Mouse (Mus musculus): Measurements from ENCODE around the gene Clec3a. TPM values are rescaled to one million over a fixed set of nuclear protein-coding genes. Genes with fewer than 3 reads are reported as not detected.

Clec3a gene
- not detected in 2 replicates for polyA plus RNA-seq (2014; fragmentation: Nextera tagmentation; extraction: Ambion mirVana)

DNA sequence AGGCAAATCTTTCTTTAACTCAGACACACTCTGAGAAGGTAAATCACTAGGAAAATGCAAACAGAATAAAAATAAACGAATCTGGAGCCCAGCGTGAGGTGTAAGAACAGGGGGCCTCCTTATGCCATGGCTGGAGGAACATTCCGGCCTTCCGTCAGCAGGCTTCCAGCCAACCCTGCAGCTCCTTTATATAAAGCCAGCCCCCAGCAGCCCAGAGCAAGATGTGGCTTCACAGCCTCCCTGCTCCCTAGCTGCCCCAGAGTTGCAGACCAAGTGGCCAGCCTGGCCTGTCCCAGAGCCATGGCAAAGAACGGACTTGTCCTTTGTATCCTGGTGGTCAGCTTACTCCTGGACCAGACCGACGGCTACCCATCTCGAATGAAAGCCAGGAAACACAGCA lies at the start of gene Clec3a:
TSS of gene Clec3a (plus strand) at position 301 of the 400 bp plus-strand sequence.
- Histone ChIP-seq H3K36me3 (ENCODE audit: control insufficient read depth, insufficient read depth, low read length) (no peaks in the 10 kb centered on the region), H3K4me3 (ENCODE audit: low read depth, low read length) (no peak within 1 kb of the TSS), H3K27ac (ENCODE audit: low read depth, low read length) (no peak within 1 kb of the TSS), H3K9ac (ENCODE audit: low read length) (no peak within 1 kb of the TSS), H3K4me2 (ENCODE audit: low read length) (no peak within 1 kb of the TSS), H3K27me3 (replicated peaks; ENCODE audit: control insufficient read depth, insufficient read depth, low read length) (no peaks in the 10 kb centered on the region), H3K9me3 (replicated peaks; ENCODE audit: control insufficient read depth, low read length) (no peaks in the 10 kb centered on the region), H3K4me1 (ENCODE audit: control insufficient read depth, insufficient read depth, low read length) (no peaks in the 10 kb centered on the region)
- no peak for ATAC-seq
- DNase-seq (ENCODE audit: low spot score), result no peak
- WGBS, result 80% methylated on average over 8 of the region's 8 CpGs

DNA sequence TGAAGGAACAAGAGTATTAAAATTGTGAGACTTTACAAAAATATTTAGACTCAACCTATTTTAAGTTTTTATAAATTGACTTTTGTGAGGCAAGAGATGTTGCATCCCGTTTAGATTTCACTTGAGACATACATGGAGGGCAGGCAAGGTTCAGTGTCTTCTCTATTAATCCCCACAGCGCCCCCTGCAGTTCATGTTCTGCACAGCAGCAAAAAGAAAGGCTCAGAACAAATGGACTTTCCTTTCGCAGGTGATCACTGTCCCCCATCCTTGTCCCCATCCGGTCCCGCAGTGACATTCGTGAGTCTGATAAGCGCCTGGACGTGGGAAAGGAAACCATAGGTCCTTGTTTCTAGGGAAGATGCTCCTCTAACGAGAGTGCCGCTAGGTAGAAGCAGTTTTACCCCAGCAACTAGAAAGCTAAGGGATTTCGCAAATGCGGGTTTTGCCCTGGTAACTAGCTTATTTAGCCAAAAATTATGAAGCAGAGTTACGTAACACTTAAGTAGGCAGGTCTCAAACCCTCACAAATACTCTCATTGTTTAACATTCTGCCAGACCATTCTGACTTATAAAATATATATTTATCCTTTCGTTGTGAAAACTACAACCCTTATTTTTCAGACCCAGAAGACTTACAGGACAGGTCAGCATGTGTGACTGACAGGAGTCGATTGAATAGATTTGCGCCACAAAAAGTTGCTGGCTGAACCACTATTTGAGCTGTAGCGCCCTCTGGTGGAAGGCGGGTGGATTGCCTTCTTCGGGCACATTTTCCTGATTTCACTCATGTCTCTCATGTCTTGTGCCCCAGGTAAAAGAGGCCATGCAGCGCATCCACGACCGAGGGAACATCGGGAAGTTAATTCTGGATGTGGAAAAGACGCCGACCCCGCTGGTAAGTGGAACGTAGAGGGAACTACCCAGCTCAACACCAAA lies 48.6 kb upstream of the Clec3a start:
- Histone ChIP-seq H3K36me3 (ENCODE audit: control insufficient read depth, insufficient read depth, low read length) (no peaks in the 10 kb centered on the region), H3K27ac (ENCODE audit: low read depth, low read length) (no peak overlapping the region), H3K4me2 (ENCODE audit: low read length) (peak overlapping the region; percentile 12; the same call in 1 of the 2 replicates), H3K4me3 (ENCODE audit: low read depth, low read length) (no peak overlapping the region), H3K9me3 (replicated peaks; ENCODE audit: control insufficient read depth, low read length) (no peaks in the 10 kb centered on the region), H3K4me1 (ENCODE audit: control insufficient read depth, insufficient read depth, low read length) (no peaks in the 10 kb centered on the region), H3K27me3 (replicated peaks; ENCODE audit: control insufficient read depth, insufficient read depth, low read length) (no peaks in the 10 kb centered on the region), H3K9ac (ENCODE audit: low read length) (no peak overlapping the region)
- 35% methylated on average over 27 of the region's 27 CpGs for WGBS
- DNase-seq (ENCODE audit: low spot score) (peak; percentile 77), ATAC-seq (no peak)

DNA sequence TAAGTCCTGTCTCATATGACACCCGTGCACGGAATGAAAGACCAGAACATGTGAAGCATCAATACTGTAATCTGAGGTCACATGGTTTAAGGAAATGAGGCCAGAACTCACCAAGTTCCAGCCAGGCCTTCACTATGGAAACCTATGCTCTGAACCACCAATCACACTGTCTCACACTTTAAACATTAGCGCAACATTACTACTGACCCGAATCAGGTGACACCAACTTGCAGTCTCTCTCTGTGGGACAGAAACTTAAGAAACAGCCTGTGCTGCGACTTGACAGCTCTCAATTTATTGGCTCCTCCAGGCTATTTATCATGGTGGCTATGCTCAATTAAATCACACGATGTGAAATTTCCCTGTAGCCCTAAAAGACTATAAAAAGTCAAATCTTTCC lies 43.5 kb upstream of the Clec3a start:
- no peaks in the 10 kb centered on the region for H3K27me3 ChIP-seq (replicated peaks; ENCODE audit: control insufficient read depth, insufficient read depth, low read length)
- H3K27ac ChIP-seq (ENCODE audit: low read depth, low read length), result no peak overlapping the region
- no peak overlapping the region for H3K9ac ChIP-seq (ENCODE audit: low read length)
- no peaks in the 10 kb centered on the region for H3K4me1 ChIP-seq (ENCODE audit: control insufficient read depth, insufficient read depth, low read length)
- ATAC-seq (no peak), DNase-seq (ENCODE audit: low spot score) (no peak)
- H3K9me3 ChIP-seq (replicated peaks; ENCODE audit: control insufficient read depth, low read length), result no peaks in the 10 kb centered on the region
- H3K4me2 ChIP-seq (ENCODE audit: low read length), result no peak overlapping the region
- WGBS, result 90% methylated on average over 6 of the region's 6 CpGs
- H3K36me3 ChIP-seq (ENCODE audit: control insufficient read depth, insufficient read depth, low read length), result no peaks in the 10 kb centered on the region
- H3K4me3 ChIP-seq (ENCODE audit: low read depth, low read length), result no peak overlapping the region

DNA sequence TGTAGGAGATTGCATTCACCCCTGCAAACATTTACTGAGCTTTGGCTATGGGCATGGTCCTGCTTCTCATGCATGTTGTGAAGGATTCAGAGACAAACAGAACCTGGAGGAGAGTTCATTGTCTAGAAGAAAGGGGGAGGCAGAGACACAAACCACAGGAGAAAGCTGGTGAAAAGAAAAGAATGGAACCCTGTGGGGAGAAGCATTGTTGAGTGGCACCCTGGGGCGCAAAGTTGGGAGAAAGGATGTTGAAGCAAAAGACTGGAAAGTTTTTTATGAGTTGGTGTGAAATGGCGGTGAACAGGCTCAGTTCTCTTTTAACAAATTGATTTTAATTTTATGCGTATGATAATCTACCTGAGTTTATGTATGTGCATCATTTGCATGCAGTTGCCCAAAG lies 33.7 kb upstream of the Clec3a start:
- H3K9me3 ChIP-seq (replicated peaks; ENCODE audit: control insufficient read depth, low read length), result no peaks in the 10 kb centered on the region
- H3K36me3 ChIP-seq (ENCODE audit: control insufficient read depth, insufficient read depth, low read length), result no peaks in the 10 kb centered on the region
- no peak for DNase-seq (ENCODE audit: low spot score)
- H3K9ac ChIP-seq (ENCODE audit: low read length), result no peak overlapping the region
- 73% methylated on average over 3 of the region's 3 CpGs for WGBS
- no peak overlapping the region for H3K4me3 ChIP-seq (ENCODE audit: low read depth, low read length)
- H3K27me3 ChIP-seq (replicated peaks; ENCODE audit: control insufficient read depth, insufficient read depth, low read length), result no peaks in the 10 kb centered on the region
- H3K4me1 ChIP-seq (ENCODE audit: control insufficient read depth, insufficient read depth, low read length), result no peaks in the 10 kb centered on the region
- no peak overlapping the region for H3K27ac ChIP-seq (ENCODE audit: low read depth, low read length)
- no peak overlapping the region for H3K4me2 ChIP-seq (ENCODE audit: low read length)
- no peak for ATAC-seq

DNA sequence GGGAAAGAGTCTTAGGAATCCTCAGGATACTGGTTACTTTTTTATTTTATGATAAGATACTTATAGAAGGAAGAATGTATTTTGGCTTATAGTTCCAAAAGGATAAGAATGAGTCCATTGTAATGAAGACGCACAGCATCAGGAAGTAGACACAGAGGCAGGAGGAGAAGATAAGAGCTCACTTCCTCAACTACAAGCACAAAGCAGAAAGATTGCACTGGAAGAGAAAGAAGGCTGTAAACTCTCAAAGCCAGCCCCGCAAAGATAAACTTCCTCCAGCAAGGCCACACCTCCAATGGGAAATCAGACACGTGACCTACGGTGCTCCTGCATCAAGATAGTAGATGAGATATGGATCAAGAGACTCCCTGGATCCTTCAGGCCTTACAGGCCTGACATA lies 30.4 kb upstream of the Clec3a start:
- H3K4me2 ChIP-seq (ENCODE audit: low read length), result no peak overlapping the region
- H3K9me3 ChIP-seq (replicated peaks; ENCODE audit: control insufficient read depth, low read length), result no peaks in the 10 kb centered on the region
- no peak overlapping the region for H3K27ac ChIP-seq (ENCODE audit: low read depth, low read length)
- H3K9ac ChIP-seq (ENCODE audit: low read length), result no peak overlapping the region
- no peaks in the 10 kb centered on the region for H3K36me3 ChIP-seq (ENCODE audit: control insufficient read depth, insufficient read depth, low read length)
- ATAC-seq (no peak), DNase-seq (ENCODE audit: low spot score) (no peak)
- H3K27me3 ChIP-seq (replicated peaks; ENCODE audit: control insufficient read depth, insufficient read depth, low read length), result no peaks in the 10 kb centered on the region
- H3K4me3 ChIP-seq (ENCODE audit: low read depth, low read length), result no peak overlapping the region
- H3K4me1 ChIP-seq (ENCODE audit: control insufficient read depth, insufficient read depth, low read length), result no peaks in the 10 kb centered on the region
- 96% methylated on average over 4 of the region's 4 CpGs for WGBS

DNA sequence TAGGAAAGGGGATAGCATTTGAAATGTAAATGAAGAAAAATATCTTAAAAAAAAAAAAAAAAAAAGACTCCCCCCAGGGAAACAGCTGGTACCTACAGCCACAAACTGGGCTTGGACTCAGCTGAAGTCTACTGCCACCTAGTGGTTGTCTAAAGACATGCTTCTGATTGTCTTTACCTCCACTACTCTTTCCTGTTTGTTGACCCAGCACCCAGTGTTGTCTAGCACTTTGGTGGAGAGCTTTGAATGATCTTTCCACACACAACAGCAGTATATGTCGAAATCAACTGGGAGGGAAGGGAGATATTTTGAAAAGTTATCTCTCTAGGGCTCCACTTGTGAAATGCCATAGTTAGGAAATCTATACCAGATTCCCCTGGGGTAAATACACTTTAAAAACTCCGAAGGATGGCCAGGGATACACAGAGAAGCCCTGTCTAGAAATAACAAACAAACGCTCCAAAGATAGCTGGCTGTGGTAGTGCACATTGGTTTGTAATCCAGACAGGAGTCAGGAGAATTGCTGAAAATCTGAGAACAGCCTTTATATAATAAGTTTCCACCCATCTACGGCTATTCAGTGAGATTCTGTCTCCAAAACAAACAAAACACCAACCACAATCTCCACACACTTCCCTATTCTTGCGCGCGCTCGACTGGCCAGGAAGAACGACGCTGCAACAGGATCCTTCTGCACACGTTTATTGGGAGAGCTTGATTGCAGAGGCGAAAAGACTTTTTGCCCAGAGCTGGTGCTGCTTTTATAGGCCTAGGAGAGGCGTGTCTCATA lies 27.2 kb upstream of the Clec3a start:
- ATAC-seq (no peak), DNase-seq (ENCODE audit: low spot score) (peak; percentile 6)
- WGBS, result 92% methylated on average over 11 of the region's 13 CpGs
- Histone ChIP-seq H3K4me3 (ENCODE audit: low read depth, low read length) (no peak overlapping the region), H3K9ac (ENCODE audit: low read length) (no peak overlapping the region), H3K36me3 (ENCODE audit: control insufficient read depth, insufficient read depth, low read length) (no peaks in the 10 kb centered on the region), H3K27ac (ENCODE audit: low read depth, low read length) (no peak overlapping the region), H3K27me3 (replicated peaks; ENCODE audit: control insufficient read depth, insufficient read depth, low read length) (no peaks in the 10 kb centered on the region), H3K9me3 (replicated peaks; ENCODE audit: control insufficient read depth, low read length) (no peaks in the 10 kb centered on the region), H3K4me2 (ENCODE audit: low read length) (no peak overlapping the region), H3K4me1 (ENCODE audit: control insufficient read depth, insufficient read depth, low read length) (no peaks in the 10 kb centered on the region)

DNA sequence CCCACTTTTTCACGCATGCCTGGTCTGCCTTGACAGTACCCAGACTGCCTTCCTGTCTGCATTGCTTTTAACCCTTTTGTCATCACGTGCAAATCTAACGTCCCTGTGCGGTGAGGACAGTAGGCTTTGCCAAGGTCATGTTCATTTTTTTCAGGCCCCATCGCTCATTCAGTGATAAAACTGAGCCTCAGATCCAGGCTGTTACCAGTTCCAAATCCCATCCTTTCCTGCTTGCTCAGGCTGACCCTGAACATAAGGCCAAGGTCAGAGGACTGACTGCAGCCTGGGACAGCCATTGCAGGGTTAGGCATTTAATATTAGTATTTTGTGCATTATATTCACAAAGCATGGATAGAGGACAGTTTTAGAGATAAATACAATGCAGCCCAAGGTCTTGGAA lies 19.6 kb upstream of the Clec3a start:
- WGBS, result 95% methylated on average over 5 of the region's 5 CpGs
- ATAC-seq, result no peak
- H3K4me3 ChIP-seq (ENCODE audit: low read depth, low read length), result no peak overlapping the region

DNA sequence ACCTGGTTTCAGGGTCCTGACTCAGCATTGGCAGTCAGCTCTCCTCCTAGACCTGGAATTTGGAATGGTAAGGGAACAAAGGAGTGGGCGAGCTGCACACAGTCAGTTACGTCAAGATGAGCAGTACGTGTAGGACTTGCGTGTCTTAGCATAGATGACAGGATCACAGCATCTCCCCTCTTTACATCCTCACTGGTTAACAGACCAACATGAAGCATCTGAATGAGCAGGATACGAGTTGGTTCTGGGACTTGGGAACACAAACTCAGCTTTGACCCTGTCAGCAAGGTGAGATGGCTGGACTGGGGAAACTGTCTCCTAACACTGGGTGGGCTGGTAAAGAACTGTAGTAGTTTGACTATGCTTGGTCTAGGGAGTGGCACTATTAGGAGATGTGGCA lies 18.6 kb upstream of the Clec3a start:
- 93% methylated on average over 5 of the region's 5 CpGs for whole genome bisulfite sequencing
- ATAC-seq, result no peak

More for the DNA sequence above, 19.6 kb upstream of the Clec3a start:
- no peaks in the 10 kb centered on the region for H3K27me3 ChIP-seq (replicated peaks; ENCODE audit: control insufficient read depth, insufficient read depth, low read length)
- no peaks in the 10 kb centered on the region for H3K9me3 ChIP-seq (replicated peaks; ENCODE audit: control insufficient read depth, low read length)
- no peak for DNase-seq (ENCODE audit: low spot score)
- H3K4me2 ChIP-seq (ENCODE audit: low read length), result no peak overlapping the region
- H3K9ac ChIP-seq (ENCODE audit: low read length), result no peak overlapping the region
- no peaks in the 10 kb centered on the region for H3K4me1 ChIP-seq (ENCODE audit: control insufficient read depth, insufficient read depth, low read length)
- no peak overlapping the region for H3K27ac ChIP-seq (ENCODE audit: low read depth, low read length)
- H3K36me3 ChIP-seq (ENCODE audit: control insufficient read depth, insufficient read depth, low read length), result no peaks in the 10 kb centered on the region

DNA sequence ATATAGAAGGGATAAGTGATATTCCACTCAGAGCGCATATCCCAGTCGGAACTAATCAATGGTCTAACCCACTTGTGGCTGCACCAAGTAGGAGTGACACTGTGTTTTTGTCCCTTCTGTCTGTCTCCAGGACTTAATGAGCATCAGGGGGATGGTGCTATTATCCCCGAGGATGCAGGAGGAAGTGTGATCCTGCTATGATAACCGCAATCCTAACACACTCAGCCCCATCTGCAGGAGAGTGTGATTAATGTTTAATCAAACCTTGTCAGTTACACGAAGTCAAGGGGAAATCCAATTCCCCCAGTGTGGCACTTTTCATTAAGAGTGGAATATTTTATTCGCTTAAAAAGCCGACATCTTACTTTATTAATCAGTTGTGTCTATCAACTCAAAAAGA lies 16.2 kb upstream of the Clec3a start:
- no peak overlapping the region for H3K4me3 ChIP-seq (ENCODE audit: low read depth, low read length)
- no peaks in the 10 kb centered on the region for H3K36me3 ChIP-seq (ENCODE audit: control insufficient read depth, insufficient read depth, low read length)
- H3K9ac ChIP-seq (ENCODE audit: low read length), result no peak overlapping the region
- WGBS, result 71% methylated on average over 7 of the region's 7 CpGs
- H3K4me2 ChIP-seq (ENCODE audit: low read length), result no peak overlapping the region
- H3K4me1 ChIP-seq (ENCODE audit: control insufficient read depth, insufficient read depth, low read length), result no peaks in the 10 kb centered on the region
- ATAC-seq, result no peak
- H3K9me3 ChIP-seq (replicated peaks; ENCODE audit: control insufficient read depth, low read length), result no peaks in the 10 kb centered on the region
- no peak overlapping the region for H3K27ac ChIP-seq (ENCODE audit: low read depth, low read length)
- peak; percentile 2 for DNase-seq (ENCODE audit: low spot score)
- no peaks in the 10 kb centered on the region for H3K27me3 ChIP-seq (replicated peaks; ENCODE audit: control insufficient read depth, insufficient read depth, low read length)

More for the DNA sequence above, 18.6 kb upstream of the Clec3a start:
- H3K4me2 ChIP-seq (ENCODE audit: low read length), result no peak overlapping the region
- DNase-seq (ENCODE audit: low spot score), result no peak
- no peaks in the 10 kb centered on the region for H3K36me3 ChIP-seq (ENCODE audit: control insufficient read depth, insufficient read depth, low read length)
- no peak overlapping the region for H3K9ac ChIP-seq (ENCODE audit: low read length)
- H3K27me3 ChIP-seq (replicated peaks; ENCODE audit: control insufficient read depth, insufficient read depth, low read length), result no peaks in the 10 kb centered on the region
- no peaks in the 10 kb centered on the region for H3K9me3 ChIP-seq (replicated peaks; ENCODE audit: control insufficient read depth, low read length)
- H3K27ac ChIP-seq (ENCODE audit: low read depth, low read length), result no peak overlapping the region
- no peaks in the 10 kb centered on the region for H3K4me1 ChIP-seq (ENCODE audit: control insufficient read depth, insufficient read depth, low read length)
- H3K4me3 ChIP-seq (ENCODE audit: low read depth, low read length), result no peak overlapping the region
